Mouse (Mus musculus): ENCODE results near the gene Syt5. TPM values are rescaled to one million over a fixed set of nuclear protein-coding genes. Genes with fewer than 3 reads are reported as not detected.

The Syt5 gene
- total and polyA plus RNA-seq, 3 experiments, result not detected

GRCm38 (mm10) chr7:4503100-4503499, 44.2 kb downstream of the Syt5 start:
- TF ChIP-seq ZMIZ1 (IDR thresholded peaks at IDR 0.05; ENCODE audit: low read depth, low read length) (no peak), USF2 (IDR thresholded peaks at IDR 0.05; ENCODE audit: borderline replicate concordance in 1 of 2, insufficient read depth in 1 of 2, low read depth in 1 of 2, low read length in 2 of 2) (no peak), GABPA (IDR thresholded peaks at IDR 0.05; ENCODE audit: low read depth, low read length) (no peak), UBTF (IDR thresholded peaks at IDR 0.05; ENCODE audit: borderline replicate concordance, insufficient read depth, low read depth, low read length) (no peak), ZKSCAN1 (IDR thresholded peaks at IDR 0.05; ENCODE audit: low read depth, low read length) (no peak), MEF2A (IDR thresholded peaks at IDR 0.05; ENCODE audit: extremely low read depth, insufficient replicate concordance, low read depth, low read length, poor library complexity, severe bottlenecking) (no peak), POLR2AphosphoS5 (IDR thresholded peaks at IDR 0.05; ENCODE audit: borderline replicate concordance, low read depth, low read length) (no peak), CTCF (IDR thresholded peaks at IDR 0.05 in 2 of 3, conservative IDR thresholded peaks at IDR 0.05 in 1 of 3; ENCODE audit: control insufficient read depth in 1 of 3, insufficient read depth in 1 of 3, low read depth in 2 of 3, low read length in 3 of 3, poor library complexity in 1 of 3, severe bottlenecking in 1 of 3) (no peak)
- H3K4me1 ChIP-seq (ENCODE audit: control insufficient read depth in 1 of 2, insufficient read depth in 2 of 2, low read length in 2 of 2), result peaks cover 10 to 40% of the 10 kb centered on the region in 2 experiments
- H3K27ac ChIP-seq (ENCODE audit: control insufficient read depth, low read depth, low read length), result peak overlapping the region; percentile 87
- peaks cover 36% of the 10 kb centered on the region for H3K79me2 ChIP-seq (ENCODE audit: control insufficient read depth, insufficient read depth, low read length, poor library complexity)
- H3K27me3 ChIP-seq (ENCODE audit: control insufficient read depth in 1 of 2, insufficient read depth in 2 of 2, low read length in 2 of 2), result no peaks in the 10 kb centered on the region
- no peak overlapping the region for H3K9ac ChIP-seq (ENCODE audit: control insufficient read depth, low read depth, low read length, poor library complexity, severe bottlenecking)
- H3K4me3 ChIP-seq (ENCODE audit: control insufficient read depth in 1 of 2, insufficient read depth in 1 of 2, low read depth in 2 of 2, low read length in 2 of 2), result 0 out of 4 replicates have a peak overlapping the region, but pooled peaks of 1 of the 2 experiments have one; percentile 10
- no peak for DNase-seq (ENCODE audit: low read depth, low spot score)
- no peaks in the 10 kb centered on the region for H3K9me3 ChIP-seq (replicated peaks; ENCODE audit: insufficient read depth, low read length)
- H3K36me3 ChIP-seq (ENCODE audit: control insufficient read depth in 1 of 2, insufficient read depth in 2 of 2, low read length in 2 of 2), result peaks cover 0 to 34% of the 10 kb centered on the region in 2 experiments; a peak in 2 of 4 replicates

- H3K79me2 ChIP-seq (ENCODE audit: control insufficient read depth, insufficient read depth, low read length, poor library complexity), result peaks cover 41% of the 10 kb centered on the region
- peak overlapping the region; percentile 93 for H3K9ac ChIP-seq (ENCODE audit: control insufficient read depth, low read depth, low read length, poor library complexity, severe bottlenecking)
- H3K36me3 ChIP-seq (ENCODE audit: control insufficient read depth in 1 of 2, insufficient read depth in 2 of 2, low read length in 2 of 2), result peaks cover 1 to 34% of the 10 kb centered on the region in 2 experiments; a peak in 3 of 4 replicates
- peak; percentile 87 for DNase-seq (ENCODE audit: low read depth, low spot score)
- H3K9me3 ChIP-seq (replicated peaks; ENCODE audit: insufficient read depth, low read length), result no peaks in the 10 kb centered on the region
- peaks cover 10 to 40% of the 10 kb centered on the region in 2 experiments for H3K4me1 ChIP-seq (ENCODE audit: control insufficient read depth in 1 of 2, insufficient read depth in 2 of 2, low read length in 2 of 2)
- no peaks in the 10 kb centered on the region for H3K27me3 ChIP-seq (ENCODE audit: control insufficient read depth in 1 of 2, insufficient read depth in 2 of 2, low read length in 2 of 2)
- peak overlapping the region; percentile 90 to 92 for H3K4me3 ChIP-seq (ENCODE audit: control insufficient read depth in 1 of 2, insufficient read depth in 1 of 2, low read depth in 2 of 2, low read length in 2 of 2)
- peak overlapping the region; percentile 87 for H3K27ac ChIP-seq (ENCODE audit: control insufficient read depth, low read depth, low read length)
- TF ChIP-seq JUND (IDR thresholded peaks at IDR 0.05; ENCODE audit: low read depth, low read length) (no peak), MEF2A (IDR thresholded peaks at IDR 0.05; ENCODE audit: extremely low read depth, insufficient replicate concordance, low read depth, low read length, poor library complexity, severe bottlenecking) (no peak), BHLHE40 (IDR thresholded peaks at IDR 0.05; ENCODE audit: borderline replicate concordance, low read depth, low read length) (no peak), MAX (IDR thresholded peaks at IDR 0.05; ENCODE audit: low read length) (peak; percentile 71; the same call in 1 of the 2 replicates), CHD2 (IDR thresholded peaks at IDR 0.05; ENCODE audit: low read length) (no peak), GABPA (IDR thresholded peaks at IDR 0.05; ENCODE audit: low read depth, low read length) (no peak), RAD21 (IDR thresholded peaks at IDR 0.05; ENCODE audit: low read depth, low read length) (no peak), E2F4 (IDR thresholded peaks at IDR 0.05; ENCODE audit: borderline replicate concordance, low read depth, low read length) (no peak), MYC (IDR thresholded peaks at IDR 0.05; ENCODE audit: low read depth, low read length) (0 out of 2 replicates have a peak, but pooled peaks have one; percentile 19), TAL1 (IDR thresholded peaks at IDR 0.05; ENCODE audit: low read length) (no peak), USF2 (IDR thresholded peaks at IDR 0.05; ENCODE audit: borderline replicate concordance in 1 of 2, insufficient read depth in 1 of 2, low read depth in 1 of 2, low read length in 2 of 2) (no peak), CHD1 (IDR thresholded peaks at IDR 0.05; ENCODE audit: low read depth, low read length) (no peak), SIN3A (IDR thresholded peaks at IDR 0.05; ENCODE audit: low read length) (peak; percentile 89), ETS1 (IDR thresholded peaks at IDR 0.05; ENCODE audit: low read depth, low read length) (no peak), MYB (IDR thresholded peaks at IDR 0.05; ENCODE audit: low read depth, low read length) (no peak), MAFK (IDR thresholded peaks at IDR 0.05; ENCODE audit: borderline replicate concordance, low read depth, low read length) (no peak), POLR2A (IDR thresholded peaks at IDR 0.05; ENCODE audit: control insufficient read depth in 1 of 2, insufficient read depth in 1 of 2, low read depth in 1 of 2, low read length in 2 of 2, poor library complexity in 1 of 2) (no peak), SMC3 (IDR thresholded peaks at IDR 0.05; ENCODE audit: low read depth, low read length) (no peak), ELF1 (IDR thresholded peaks at IDR 0.05; ENCODE audit: low read depth, low read length) (peak; percentile 76), UBTF (IDR thresholded peaks at IDR 0.05; ENCODE audit: borderline replicate concordance, insufficient read depth, low read depth, low read length) (no peak), POLR2AphosphoS5 (IDR thresholded peaks at IDR 0.05; ENCODE audit: borderline replicate concordance, low read depth, low read length) (no peak), NELFE (IDR thresholded peaks at IDR 0.05; ENCODE audit: low read depth, low read length) (no peak; the same call in 1 of the 2 replicates), ZNF384 (IDR thresholded peaks at IDR 0.05; ENCODE audit: low read depth, low read length) (no peak), EP300 (IDR thresholded peaks at IDR 0.05; ENCODE audit: low read depth in 1 of 2, low read length in 2 of 2) (no peak), KAT2A (conservative IDR thresholded peaks at IDR 0.05; ENCODE audit: low read depth, low read length) (peak; percentile 92), ZKSCAN1 (IDR thresholded peaks at IDR 0.05; ENCODE audit: low read depth, low read length) (no peak)
These were observed 44.8 kb downstream of the Syt5 start for GRCm38 (mm10) chr7:4502421-4503090.
